Mouse (Mus musculus): ENCODE results near the gene Slc2a3.
"Not testable (repeated sequence)": the region's sequence is repeated elsewhere in the genome, so short reads cannot be mapped to it uniquely, and the experiment has no call there.

Gene Slc2a3

DNA sequence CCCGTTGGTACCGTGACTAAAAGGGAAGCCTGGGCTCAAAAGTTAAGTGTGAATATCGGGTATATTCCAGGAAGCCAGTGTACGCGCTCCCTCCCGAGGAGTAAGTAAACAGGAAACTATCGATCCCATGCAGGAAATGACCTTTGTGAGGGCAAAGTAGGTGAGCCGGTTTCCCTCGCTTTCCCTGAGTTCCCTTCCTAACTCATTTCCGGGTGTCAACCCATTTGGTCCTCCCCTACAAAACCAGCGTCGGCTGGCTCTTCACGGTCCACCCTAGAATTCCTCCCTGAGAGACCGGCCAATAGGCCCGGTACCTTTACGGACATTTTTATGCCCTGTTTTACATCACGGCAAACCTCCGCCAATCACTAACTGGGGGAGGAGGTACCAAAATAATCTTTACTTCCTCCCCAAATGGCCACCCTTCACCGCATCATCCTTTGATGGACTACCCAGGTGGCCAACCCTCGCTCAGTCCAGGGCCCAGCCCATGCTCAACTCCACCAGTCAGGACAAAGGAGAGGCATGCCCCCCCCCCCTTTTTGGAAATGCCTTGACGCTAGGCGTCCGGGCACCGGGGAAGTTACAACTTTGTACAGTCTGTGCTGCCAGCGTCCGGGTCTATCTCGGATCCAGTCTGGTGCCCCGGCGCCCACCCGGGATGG, 9.3 kb upstream of the Slc2a3 start:
- in situ Hi-C loops (cut with MboI, MseI): loop anchor here (25.0 kb wide), 3 partner anchors 498 to 1902 kb away; partner anchors contain the start of genes Emg1, M6pr, Phb2 and Usp18

DNA sequence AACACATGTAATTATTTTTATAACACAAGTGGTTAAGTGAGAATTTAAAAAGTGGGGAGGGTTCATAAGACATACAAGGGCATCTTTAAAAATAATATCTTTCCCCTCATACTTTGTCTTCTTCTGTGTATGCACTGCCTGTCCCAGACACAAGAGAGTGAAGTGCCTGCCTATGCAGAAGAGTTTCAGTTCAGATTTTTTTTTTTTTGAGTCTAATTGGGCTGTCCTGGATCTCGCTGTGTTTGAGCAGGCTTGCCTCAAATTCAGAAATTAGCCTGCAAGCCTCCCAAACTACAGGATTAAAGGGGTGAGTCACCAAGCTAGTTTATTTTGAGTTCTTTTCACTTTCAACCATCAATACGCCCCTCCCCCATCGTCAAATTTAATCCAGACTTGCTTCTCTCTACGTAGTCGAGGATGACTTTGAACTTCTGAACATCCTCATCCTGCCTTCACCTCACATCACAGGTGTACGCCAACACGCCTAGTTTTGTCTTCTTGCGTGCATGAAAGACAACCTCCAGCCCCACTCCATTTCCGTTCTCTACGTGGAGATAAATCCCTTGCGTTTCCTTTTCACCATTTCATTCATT, 8.7 kb upstream of the Slc2a3 start:
- in situ Hi-C loops (cut with MboI, MseI): loop anchor here (25.0 kb wide), 3 partner anchors 498 to 1902 kb away; partner anchors contain the start of genes Emg1, M6pr, Phb2 and Usp18

DNA sequence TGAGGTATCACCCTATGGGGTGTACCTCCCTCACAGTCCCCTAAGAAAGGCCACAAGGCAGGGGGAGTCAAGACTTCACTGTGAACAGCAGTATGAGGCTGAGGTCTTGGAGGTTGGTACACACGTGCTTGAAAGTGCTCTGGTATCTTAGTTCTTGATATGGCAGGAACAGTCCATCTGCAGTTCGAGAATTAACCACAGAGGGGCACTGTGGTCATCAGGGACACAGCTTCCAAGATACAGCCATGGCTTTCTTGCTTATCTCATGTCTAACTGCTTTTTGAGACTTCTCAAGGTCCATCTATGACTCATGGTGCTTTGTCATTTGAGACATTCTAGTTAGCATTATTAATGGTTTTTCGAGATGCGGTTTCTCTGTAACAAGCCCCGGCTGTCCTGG, 3.0 kb upstream of the Slc2a3 start:
- in situ Hi-C loops (cut with MboI, MseI): loop anchor here (25.0 kb wide), 3 partner anchors 492 to 1908 kb away; partner anchors contain the start of genes Emg1, M6pr, Phb2 and Usp18

DNA sequence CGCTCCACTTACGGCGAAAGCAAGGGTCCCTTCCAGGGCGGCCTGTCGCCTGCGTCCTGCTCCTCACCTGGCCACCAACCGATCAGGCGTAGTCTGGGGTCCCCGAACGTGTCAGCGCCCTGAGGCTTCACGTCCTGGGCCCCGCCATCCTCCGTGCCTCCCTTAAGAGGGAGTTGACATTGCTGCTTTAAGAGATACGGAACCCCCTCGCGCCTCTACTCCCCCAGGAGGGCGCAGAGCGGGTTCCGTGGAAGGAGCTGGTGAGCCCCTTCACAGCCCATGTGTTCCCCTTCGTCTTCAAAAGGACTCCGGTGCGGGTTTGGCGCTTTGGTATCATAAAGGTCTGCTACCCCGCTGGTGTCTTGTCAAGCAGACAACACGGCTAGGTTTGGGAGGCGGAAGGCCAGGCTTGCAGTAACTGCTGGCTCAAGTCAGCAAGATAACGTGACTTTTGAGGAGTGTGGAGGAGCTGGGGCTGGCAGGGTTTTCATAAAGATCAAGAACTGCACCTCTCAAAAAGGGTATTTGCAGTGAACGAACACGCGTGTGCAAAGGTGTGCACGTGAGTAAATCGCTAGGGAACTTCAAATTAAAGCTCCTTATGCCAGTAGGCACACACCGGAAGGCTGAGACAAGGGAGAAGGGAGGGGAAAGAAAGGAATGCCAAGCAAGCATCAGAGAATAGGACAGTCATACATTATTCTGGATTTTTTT, 518 bp upstream of the Slc2a3 start:
- in situ Hi-C loops (cut with MboI, MseI): loop anchor here (25.0 kb wide), 3 partner anchors 490 to 1910 kb away; partner anchors contain the start of genes Emg1, M6pr, Phb2 and Usp18

DNA sequence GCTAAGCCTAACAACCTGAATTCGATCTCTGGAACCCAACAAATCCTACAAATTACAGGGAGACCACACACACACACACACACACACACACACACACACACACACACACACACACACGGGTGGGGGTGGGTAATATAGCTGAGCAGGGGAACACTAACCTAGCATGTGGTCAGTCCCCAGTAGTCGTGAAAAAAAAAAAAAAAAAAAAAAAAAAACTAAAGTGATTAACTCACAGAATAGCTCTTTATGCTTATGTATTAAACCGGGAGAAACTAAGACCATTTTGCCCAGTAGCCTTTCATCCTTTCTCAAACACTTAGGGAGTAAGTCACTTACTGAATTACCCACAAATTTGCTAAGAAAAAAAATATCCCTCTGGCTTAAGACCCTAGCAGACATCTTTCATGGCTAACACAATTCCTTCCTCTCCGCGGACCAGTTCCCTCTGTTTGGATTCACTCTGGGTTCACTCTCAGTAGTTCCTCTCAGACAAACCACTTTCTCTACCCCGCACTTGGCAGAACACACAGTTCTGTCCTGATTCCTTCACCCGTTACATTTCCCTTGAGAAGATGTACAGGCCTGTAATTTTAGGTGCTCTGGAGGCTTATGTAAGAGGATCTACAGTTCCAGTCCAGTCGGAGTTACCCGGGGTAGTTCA, 670 bp downstream of the Slc2a3 start:
- in situ Hi-C loops (cut with MboI, MseI): loop anchor here (25.0 kb wide), 3 partner anchors 488 to 1912 kb away; partner anchors contain the start of genes Emg1, M6pr, Phb2 and Usp18

DNA sequence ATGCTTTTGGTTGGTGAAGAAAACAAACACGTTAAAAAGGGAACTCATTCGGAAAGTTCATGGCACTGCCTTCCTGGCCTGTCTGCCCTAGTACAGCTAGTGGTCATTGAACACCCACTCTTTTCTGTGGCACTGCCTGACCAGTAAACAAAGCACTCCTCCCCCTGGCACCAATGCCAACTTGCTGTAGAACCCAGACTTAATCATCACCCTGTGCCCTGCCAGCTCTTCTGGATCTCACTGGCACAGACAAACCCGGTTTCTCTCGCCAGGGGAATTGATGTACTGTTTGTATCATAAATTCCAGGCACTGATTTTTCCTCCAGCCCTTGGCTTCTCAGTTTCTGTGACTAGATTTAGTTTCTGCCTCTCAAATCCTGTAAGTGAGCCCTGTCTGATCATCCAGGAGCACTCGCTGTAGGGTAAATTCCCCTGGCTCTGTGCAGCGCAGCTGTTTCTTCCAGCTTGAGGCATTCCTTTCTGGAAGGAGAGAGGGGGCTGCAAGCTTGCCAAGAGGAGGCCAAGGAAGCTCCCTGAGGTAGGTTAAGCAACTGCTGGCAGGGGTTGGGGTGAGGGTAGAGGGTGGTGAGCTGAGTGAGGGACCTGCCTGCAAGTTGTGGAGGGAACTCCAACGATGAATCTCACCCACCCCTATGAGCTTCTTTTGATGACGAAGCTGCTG, 6.0 kb downstream of the Slc2a3 start:
- in situ Hi-C loops (cut with MboI, MseI): no loop called here

DNA sequence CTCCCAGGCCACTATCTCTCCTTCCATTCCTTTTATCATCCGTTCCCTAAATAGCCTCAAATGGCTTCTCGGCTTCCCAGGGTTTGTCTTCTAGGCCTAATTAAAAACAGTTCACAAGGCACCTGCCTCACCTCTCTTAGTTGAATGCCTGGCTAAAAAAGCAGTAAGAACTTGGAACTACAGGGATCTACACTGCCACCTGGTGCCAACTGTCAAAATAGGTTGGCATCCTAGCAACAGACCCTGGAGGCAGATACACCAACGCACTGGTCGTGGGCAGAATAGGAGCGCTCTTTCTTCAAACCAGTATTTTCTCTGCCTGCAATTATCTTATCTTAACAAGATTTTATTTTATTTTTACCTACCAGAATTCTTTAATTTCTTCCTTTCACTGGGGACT, 15.2 kb downstream of the Slc2a3 start:
- in situ Hi-C loops (cut with MboI, MseI): loop anchor here (5.0 kb wide), 2 partner anchors 49 to 119 kb away; no protein-coding TSS in a partner anchor

DNA sequence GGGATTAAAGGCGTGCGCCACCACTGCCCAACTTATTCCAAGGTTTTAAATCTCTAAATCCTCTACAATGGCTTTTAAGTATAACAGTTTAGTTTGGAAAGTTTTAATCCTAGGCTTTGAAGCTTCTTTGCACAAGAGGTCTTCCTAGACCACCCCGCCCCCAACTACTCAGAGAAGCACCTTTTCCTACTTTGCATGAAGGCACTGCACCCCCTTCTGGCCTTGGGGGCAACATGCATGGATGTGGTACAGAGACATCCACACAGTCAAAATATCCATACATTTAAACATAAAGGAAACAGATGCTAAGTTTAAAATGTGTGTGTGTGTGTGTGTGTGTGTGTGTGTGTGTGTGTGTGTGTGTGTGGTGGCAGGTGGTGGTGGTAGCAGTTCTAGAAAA, 16.6 kb downstream of the Slc2a3 start:
- in situ Hi-C loops (cut with MboI, MseI): loop anchor here (5.0 kb wide), 2 partner anchors 48 to 118 kb away; no protein-coding TSS in a partner anchor

DNA sequence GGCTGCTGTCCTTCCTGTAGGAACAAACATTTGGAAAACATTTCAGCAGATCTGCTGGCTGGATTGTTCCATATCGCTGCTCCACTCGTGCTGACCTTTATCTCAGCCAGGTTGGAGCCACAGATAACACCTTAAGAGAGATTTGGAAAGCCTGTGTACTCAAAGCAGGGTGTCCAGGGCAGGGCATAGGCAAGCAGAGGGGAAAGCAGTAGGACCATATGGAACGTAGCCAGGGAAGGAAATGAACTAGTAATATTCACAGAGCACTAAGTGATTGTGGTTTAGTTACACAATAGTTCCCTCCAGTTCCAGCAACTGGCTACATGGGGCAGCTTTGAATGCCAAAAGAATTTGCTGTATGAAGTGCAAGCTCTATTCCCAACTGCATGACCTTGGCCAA, 19.3 kb downstream of the Slc2a3 start:
- in situ Hi-C loops (cut with MboI, MseI): no loop called here

DNA sequence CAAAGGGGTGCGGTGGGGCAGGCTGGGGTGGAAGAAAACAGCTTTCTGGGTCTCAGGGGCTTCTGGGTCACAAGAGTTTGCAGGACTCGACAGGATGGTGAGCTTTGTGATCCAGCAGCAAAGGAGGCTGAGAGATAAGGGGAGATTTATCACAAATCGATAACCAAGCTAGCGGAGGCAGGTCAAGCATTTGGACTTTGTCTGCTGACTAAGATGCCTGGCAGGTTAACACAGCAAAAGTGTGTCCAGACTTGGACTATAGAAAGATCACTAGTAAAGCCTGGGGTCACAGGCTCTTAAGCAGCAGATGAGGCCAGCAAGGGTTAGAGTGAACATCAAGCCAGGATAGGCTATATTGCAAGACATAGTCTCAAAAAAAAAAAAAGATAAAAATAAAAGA, 20.3 kb downstream of the Slc2a3 start:
- in situ Hi-C loops (cut with MboI, MseI): no loop called here

DNA sequence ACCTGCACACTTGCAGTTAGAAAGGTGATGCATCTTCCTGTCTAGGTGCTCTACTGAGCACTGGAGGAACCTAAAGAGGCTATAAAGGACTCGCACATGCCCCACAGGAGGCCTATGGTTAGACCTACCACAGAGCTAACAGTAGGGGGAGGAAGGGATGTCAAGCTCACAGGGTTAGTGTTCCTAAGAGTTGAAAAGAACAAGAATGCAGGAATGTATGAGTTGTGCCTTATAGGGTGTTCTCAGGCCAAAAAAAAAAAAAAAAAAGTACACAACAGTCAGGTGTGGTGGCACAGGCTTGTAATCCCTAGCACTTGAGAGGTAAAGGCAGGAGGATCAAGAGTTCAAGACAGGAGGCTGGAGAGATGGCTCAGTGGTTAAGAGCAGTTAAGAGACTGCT, 21.5 kb downstream of the Slc2a3 start:
- in situ Hi-C loops (cut with MboI, MseI): no loop called here

DNA sequence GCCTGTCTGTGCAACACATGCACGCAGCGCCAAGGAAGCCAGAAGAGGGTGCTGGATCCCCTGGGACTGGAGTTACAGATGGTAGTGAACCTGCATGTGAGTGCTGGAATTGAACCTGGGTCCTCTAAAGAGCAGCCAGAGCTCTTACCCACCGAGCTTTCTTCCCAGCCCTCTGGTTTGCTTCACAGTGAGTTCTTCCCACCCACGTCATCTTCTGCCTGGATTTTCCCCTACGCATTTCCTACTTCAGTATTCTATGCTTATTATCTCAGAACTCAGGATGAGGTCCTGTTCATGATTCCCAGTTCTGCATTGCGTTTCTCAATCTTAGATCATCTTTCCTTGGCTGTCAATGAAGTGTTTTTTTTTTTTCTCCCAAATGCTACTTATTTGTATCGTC, 25.4 kb downstream of the Slc2a3 start:
- in situ Hi-C loops (cut with MboI, MseI): no loop called here

DNA sequence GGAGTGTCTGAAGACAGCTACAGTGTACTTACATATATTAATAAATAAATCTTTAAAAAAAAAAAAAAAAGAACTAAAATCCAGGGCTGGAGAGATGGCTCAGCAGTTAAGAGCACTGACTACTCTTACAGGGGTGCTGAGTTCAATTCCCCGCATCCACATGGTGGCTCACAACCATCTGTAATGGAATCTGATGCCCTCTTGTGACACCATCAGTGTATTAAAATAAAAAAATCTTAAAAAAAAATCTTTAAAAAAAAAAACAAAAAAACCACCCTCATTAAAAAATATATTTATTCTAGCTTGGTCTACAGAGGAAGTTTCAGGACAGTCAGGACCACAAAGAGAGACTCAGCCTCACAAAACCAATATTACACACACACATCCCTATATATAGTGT, 27.1 kb downstream of the Slc2a3 start:
- in situ Hi-C loops (cut with MboI, MseI): no loop called here

DNA sequence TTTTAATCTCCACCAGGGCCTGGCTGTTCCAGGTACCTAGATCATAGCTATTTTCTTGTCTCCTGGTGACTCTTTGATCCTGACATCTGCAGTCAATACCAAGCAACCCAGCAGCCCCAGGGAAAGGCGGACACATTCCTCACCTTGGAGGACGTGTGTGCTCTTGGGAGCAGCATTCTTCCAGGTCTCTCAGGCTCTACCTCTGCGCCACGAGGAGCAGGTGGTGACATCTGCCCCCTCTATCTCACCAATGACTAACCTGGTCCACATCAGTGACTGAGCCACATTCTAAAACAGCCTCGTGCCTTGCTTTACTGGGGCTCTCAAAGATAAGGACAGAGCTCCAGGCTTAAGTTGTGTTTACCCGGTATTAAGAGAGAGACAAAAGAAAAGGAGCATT, 28.7 kb downstream of the Slc2a3 start:
- in situ Hi-C loops (cut with MboI, MseI): no loop called here

DNA sequence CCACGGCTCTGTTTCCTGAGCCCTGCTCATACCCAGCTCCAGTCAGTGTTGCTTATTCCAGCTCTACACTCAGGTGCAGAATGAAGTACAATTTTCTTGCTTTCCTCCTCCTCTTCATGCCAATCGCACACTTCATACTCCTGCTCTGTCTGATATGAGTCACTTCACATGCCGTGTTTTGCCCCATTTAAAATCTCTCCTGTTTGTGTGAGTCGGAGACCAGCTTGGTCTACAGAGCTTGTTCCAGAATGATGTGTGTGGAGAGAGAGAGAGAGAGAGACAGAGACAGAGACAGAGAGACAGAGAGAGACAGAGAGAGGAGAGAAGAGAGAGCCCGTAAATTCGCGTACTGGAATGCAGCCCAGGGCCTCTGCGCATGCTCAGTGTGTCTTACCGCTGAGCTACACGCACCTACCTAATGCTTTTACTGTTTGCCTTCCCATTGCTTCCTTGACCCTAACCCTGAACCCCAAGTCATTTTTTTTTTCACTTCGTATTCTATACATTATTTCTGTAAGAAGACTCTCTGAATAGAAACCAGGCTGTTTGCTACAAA, 30.6 kb downstream of the Slc2a3 start:
- in situ Hi-C loops (cut with MboI, MseI): no loop called here

DNA sequence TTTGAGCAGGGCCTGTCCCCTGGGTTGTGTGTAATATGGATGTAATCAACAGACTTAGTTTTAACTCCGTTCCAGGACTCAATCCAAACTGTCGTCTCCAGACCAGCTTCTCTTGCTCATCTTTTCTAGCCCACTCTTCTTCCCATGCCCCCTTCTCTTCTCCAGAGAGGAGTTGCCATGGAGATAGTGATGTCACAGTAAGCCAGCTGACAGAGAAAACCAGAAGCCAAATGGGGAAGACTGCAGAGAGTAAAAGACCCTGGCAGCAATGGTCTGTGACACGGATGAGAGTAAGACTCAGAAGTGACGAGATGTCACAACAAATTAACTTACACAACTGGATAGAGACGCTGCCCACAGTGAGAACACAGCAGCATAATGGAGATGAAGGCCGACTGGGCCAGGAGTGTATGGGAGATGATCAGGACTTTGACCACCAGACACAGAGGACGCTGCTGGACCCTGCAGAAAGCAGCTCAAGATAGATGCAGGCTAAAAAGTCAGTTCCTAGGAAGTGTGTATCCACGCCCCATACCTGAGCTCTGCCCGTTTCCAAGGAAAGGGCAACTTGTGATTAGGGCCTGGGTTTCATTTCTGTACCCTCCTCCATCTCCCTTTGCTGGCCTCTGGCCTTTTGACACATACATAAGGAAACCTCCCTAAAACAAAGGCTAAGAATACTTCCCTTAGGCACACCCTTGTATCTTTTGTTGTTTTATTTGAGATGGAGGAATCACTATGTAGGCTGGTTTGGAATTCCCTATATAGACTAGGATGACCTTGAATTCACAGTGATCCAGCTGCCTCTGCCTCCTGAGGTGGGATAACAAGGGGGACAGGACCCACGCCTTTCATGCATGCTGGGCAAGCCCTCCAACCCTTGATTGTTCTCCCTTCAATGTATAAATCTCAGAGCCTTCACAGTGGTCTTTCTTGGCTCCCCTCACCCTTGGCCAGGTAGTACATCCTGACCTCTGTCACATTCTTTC, 31.4 kb downstream of the Slc2a3 start:
- in situ Hi-C loops (cut with MboI, MseI): no loop called here

DNA sequence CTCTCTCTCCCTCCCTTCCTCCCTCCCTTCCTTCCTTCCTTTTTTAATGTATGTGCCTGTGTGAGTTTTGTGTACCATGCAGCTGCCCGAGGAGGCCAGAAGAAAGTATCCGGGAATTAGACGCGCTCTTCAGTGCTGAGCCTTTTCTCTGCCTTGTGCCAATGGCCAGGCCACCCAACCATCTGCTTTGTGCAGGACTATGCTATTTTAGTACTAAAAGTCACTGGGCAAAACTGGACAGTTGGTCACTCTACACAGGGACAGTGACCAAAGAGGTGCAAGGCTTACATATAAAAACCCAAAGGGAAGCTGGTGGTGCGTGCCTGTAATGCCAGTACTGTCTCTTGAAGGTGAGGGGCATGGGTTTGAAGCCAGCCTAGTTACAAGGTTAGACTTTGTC, 33.2 kb downstream of the Slc2a3 start:
- in situ Hi-C loops (cut with MboI, MseI): no loop called here

DNA sequence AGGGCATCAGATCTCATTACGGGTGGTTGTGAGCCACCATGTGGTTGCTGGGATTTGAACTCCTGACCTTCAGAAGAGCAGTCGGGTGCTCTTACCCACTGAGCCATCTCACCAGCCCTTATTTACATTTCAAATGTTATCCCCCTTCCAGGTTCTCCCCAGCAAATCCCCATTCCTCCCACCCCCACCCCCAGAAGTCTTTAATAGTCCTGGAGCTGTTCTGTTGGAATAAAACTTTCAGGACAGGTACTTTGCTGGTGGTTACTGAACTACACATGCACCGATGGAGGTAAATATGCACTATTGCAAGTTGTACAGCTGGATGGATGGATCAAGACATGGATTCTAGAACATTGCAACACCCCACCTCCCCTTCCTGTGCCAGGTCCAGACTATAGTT, 34.4 kb downstream of the Slc2a3 start:
- in situ Hi-C loops (cut with MboI, MseI): not testable (repeated sequence)

DNA sequence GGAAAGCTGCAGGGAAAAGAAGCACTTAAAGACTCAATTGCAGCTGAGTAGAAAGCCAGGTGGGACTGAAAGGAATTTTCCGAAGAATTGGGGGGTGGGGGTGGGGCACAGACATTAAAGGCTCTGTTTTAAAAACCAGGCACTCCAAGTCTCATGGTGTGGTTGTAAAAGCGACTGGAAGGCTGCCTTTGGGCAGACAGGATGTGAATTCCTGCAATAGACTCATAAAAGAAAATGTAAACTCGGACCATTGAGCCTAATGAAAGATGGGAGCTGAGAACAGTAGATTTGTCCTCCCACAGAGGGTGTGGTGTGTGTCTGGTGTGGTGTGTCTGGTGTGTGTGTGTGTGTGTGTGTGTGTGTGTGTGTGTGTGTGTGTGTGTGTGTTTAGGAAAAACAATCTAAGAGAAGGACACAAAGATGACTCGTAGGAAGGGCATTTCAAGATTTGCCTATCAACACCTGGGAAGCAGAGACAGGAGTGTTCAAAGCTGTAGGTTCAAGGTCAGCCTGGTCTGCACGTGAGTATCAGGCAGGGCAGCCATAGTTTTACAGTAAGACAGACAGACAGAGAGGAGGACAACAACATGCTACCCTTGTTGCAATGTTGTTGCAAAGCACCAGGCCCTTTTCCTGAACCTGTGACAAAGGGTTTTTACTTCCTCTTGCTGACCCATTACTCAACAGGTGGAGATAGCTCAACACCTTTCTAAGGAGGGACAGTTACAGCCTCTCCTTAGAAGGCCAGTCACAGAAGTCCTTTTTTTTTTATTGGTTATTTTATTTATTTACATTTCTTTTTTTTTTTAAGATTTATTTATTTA, 35.1 kb downstream of the Slc2a3 start:
- in situ Hi-C loops (cut with MboI, MseI): no loop called here
